Mouse (Mus musculus): ENCODE measurements around the gene Rars2. TPM values are rescaled to one million over a fixed set of nuclear protein-coding genes. Genes with fewer than 3 reads are reported as not detected.
A peak's percentile ranks its signal among the peaks of the same experiment; 100 is the strongest.

The Rars2 gene
- polyA plus RNA-seq, 1 experiment from 2014 or later: 61.8 TPM

DNA sequence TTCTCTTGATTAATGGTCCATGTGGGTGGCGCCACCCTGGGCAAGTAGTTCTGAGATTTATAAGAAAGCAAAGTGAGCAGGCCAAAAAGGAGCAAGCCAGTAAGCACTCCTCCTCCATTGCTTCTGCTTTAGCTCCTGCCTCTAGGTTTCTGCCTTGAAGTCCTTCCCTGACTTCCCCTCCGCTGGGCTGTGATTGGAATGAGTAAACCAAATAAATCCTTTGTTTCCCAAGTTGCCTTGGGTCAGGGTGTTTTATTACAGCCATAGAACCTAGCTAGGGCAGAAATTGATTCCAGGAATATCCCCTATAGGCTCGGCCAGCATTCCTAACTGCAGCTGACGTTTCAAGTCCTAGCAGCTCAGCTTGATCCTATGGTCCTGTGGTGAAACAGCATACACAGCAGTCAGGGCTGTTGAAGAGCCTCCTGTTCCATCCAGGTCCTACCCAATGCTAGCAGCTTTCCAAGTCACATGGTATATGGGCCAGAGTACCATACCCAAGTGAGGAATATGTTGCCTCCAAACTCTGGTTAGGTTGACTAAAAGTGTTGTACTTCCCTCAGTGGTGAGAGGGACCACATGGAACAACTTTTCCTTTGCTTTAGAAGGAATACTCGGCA is 25.1 kb downstream of the Rars2 start:
- H3K4me1 ChIP-seq (ENCODE audit: insufficient read depth): no peaks in the 10 kb centered on the region
- 80% methylated on average over 5 of the region's 5 CpGs for WGBS
- H3K9ac ChIP-seq: no peak overlapping the region
- no peak for ATAC-seq (ENCODE audit: insufficient read depth)
- no peak overlapping the region for H3K4me3 ChIP-seq (ENCODE audit: low read depth, low read length)
- no peak for TF ChIP-seq CTCF (IDR thresholded peaks at IDR 0.05; ENCODE audit: low read depth)
- no peaks in the 10 kb centered on the region for H3K27me3 ChIP-seq (ENCODE audit: insufficient read depth, low read length)
- no peak overlapping the region for H3K27ac ChIP-seq (ENCODE audit: low read depth)
- no peak overlapping the region for H3K4me2 ChIP-seq
- H3K9me3 ChIP-seq (ENCODE audit: low read depth, low read length): no peaks in the 10 kb centered on the region
- peaks cover 36% of the 10 kb centered on the region for H3K36me3 ChIP-seq (ENCODE audit: insufficient read depth)
- DNase-seq: no peak

DNA sequence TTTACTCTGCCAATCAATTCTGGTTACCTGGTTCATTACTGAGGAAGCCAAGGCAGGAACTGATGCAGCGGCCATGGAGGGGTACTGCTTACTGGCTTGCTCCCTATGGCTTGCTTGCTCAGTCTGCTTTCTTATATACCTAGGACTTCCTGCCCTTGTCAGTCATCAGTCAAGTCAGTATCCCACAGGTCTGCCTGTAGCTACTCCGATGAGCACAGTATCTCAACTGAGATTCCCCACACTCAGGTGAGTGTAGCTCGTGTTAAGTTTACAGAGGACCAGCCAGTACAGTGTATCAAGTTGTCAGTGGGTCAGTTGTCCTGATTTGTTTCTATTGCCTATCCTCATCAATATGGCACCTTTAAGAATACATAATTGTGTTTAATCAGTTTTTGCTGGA is 26.0 kb downstream of the Rars2 start:
- no peak overlapping the region for H3K9ac ChIP-seq
- no peaks in the 10 kb centered on the region for H3K27me3 ChIP-seq (ENCODE audit: insufficient read depth, low read length)
- DNase-seq (no peak), ATAC-seq (ENCODE audit: insufficient read depth) (no peak)
- peaks cover 39% of the 10 kb centered on the region for H3K36me3 ChIP-seq (ENCODE audit: insufficient read depth)
- H3K9me3 ChIP-seq (ENCODE audit: low read depth, low read length): no peaks in the 10 kb centered on the region
- 94% methylated on average over 3 of the region's 3 CpGs for WGBS
- H3K4me1 ChIP-seq (ENCODE audit: insufficient read depth): no peaks in the 10 kb centered on the region
- no peak overlapping the region for H3K27ac ChIP-seq (ENCODE audit: low read depth)
- H3K4me2 ChIP-seq: no peak overlapping the region
- TF ChIP-seq CTCF (IDR thresholded peaks at IDR 0.05; ENCODE audit: low read depth): no peak
- H3K4me3 ChIP-seq (ENCODE audit: low read depth, low read length): no peak overlapping the region

DNA sequence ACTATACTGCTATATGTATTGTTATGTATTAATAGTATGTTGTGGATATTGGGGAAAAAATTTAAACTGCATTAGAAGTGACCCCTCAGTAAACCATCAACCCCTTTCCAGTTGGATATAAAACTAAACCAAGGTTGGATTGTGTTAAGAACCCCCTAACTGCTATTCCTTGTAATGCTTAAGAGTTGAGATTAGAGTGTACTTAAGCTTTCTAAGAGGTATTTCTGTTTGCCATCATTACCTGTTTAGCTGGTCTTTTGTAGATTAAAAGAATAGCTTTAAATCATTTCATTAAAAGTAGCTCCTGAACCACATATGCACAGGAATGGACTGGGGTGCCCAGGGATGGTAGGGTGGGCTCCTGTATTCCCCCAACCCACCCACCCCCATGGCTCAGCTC is 30.0 kb downstream of the Rars2 start:
- Histone ChIP-seq H3K27ac (ENCODE audit: low read depth) (no peak overlapping the region), H3K27me3 (ENCODE audit: insufficient read depth, low read length) (no peaks in the 10 kb centered on the region), H3K4me3 (ENCODE audit: low read depth, low read length) (no peak overlapping the region), H3K4me2 (no peak overlapping the region), H3K4me1 (ENCODE audit: insufficient read depth) (no peaks in the 10 kb centered on the region), H3K9ac (no peak overlapping the region), H3K9me3 (ENCODE audit: low read depth, low read length) (no peaks in the 10 kb centered on the region), H3K36me3 (ENCODE audit: insufficient read depth) (peaks cover 59% of the 10 kb centered on the region)
- TF ChIP-seq CTCF (IDR thresholded peaks at IDR 0.05; ENCODE audit: low read depth): no peak
- DNase-seq (no peak), ATAC-seq (ENCODE audit: insufficient read depth) (no peak)

- no peak for ATAC-seq (ENCODE audit: insufficient read depth)
- no peak overlapping the region for H3K9ac ChIP-seq
- no peaks in the 10 kb centered on the region for H3K4me1 ChIP-seq (ENCODE audit: insufficient read depth)
- H3K27ac ChIP-seq (ENCODE audit: low read depth): no peak overlapping the region
- no peaks in the 10 kb centered on the region for H3K27me3 ChIP-seq (ENCODE audit: insufficient read depth, low read length)
- DNase-seq: no peak
- no peak overlapping the region for H3K4me2 ChIP-seq
- peaks cover 66% of the 10 kb centered on the region for H3K36me3 ChIP-seq (ENCODE audit: insufficient read depth)
- no peak overlapping the region for H3K4me3 ChIP-seq (ENCODE audit: low read depth, low read length)
- 93% methylated on average over 7 of the region's 7 CpGs for WGBS
- TF ChIP-seq CTCF (IDR thresholded peaks at IDR 0.05; ENCODE audit: low read depth): no peak
- H3K9me3 ChIP-seq (ENCODE audit: low read depth, low read length): no peaks in the 10 kb centered on the region
Observed at GRCm38 (mm10) chr4:34653179-34653578, 38.4 kb downstream of the Rars2 start.

DNA sequence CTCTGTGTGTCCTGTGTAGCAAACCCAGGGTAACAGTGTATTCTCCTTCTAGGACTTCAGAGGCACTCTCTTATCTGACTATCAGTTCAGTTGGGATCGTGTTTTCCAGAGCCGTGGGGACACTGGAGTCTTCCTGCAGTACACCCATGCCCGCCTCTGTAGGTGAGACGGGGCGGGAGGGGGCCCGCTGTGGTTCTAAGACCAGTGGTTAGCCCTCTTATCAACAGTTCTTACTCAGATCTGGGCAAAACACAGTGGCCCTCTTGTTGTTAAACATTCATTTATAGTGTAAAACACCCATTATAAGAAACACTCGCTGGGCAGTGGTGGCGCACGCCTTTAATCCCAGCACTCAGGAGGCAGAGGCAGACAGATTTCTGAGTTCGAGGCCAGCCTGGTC is 41.3 kb downstream of the Rars2 start:
- DNase-seq: no peak
- Histone ChIP-seq H3K27me3 (ENCODE audit: insufficient read depth, low read length) (no peaks in the 10 kb centered on the region), H3K27ac (ENCODE audit: low read depth) (no peak overlapping the region), H3K36me3 (ENCODE audit: insufficient read depth) (peaks cover 76% of the 10 kb centered on the region), H3K9me3 (ENCODE audit: low read depth, low read length) (no peaks in the 10 kb centered on the region), H3K4me1 (ENCODE audit: insufficient read depth) (no peaks in the 10 kb centered on the region), H3K4me2 (no peak overlapping the region), H3K9ac (no peak overlapping the region), H3K4me3 (ENCODE audit: low read depth, low read length) (no peak overlapping the region)
- 94% methylated on average over 9 of the region's 10 CpGs for WGBS
- no peak for ATAC-seq (ENCODE audit: insufficient read depth)
- TF ChIP-seq CTCF (IDR thresholded peaks at IDR 0.05; ENCODE audit: low read depth): no peak

DNA sequence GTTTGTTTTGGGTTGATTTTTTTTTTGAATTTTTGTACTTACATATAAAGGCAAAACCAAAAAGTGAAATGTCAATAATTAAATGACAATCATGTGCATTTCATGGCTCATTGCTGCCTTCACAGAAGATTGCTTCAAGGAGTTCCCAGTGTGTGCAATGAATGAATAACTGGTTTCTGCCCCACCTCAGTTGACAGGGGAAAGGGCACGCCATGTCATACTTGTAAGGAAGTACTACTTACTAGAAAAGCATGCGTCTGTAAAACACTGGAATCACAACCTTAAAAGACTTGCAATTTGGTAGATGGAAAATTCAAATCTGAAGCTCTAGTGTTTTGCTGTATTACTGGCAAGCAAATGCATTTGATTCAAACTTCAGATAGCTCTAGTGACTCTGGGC is 44.3 kb downstream of the Rars2 start:
- 90% methylated on average over 2 of the region's 2 CpGs for WGBS
- peaks cover 79% of the 10 kb centered on the region for H3K36me3 ChIP-seq (ENCODE audit: insufficient read depth)
- H3K4me3 ChIP-seq (ENCODE audit: low read depth, low read length): no peak overlapping the region
- H3K4me1 ChIP-seq (ENCODE audit: insufficient read depth): no peaks in the 10 kb centered on the region
- DNase-seq (no peak), ATAC-seq (ENCODE audit: insufficient read depth) (no peak)
- H3K9me3 ChIP-seq (ENCODE audit: low read depth, low read length): no peaks in the 10 kb centered on the region
- no peak for TF ChIP-seq CTCF (IDR thresholded peaks at IDR 0.05; ENCODE audit: low read depth)
- no peak overlapping the region for H3K4me2 ChIP-seq
- H3K27me3 ChIP-seq (ENCODE audit: insufficient read depth, low read length): no peaks in the 10 kb centered on the region
- no peak overlapping the region for H3K9ac ChIP-seq
- no peak overlapping the region for H3K27ac ChIP-seq (ENCODE audit: low read depth)

- H3K9ac ChIP-seq: no peak overlapping the region
- H3K4me1 ChIP-seq (ENCODE audit: insufficient read depth): no peaks in the 10 kb centered on the region
- H3K9me3 ChIP-seq (ENCODE audit: low read depth, low read length): no peaks in the 10 kb centered on the region
- no peak for TF ChIP-seq CTCF (IDR thresholded peaks at IDR 0.05; ENCODE audit: low read depth)
- DNase-seq (no peak), ATAC-seq (ENCODE audit: insufficient read depth) (0 out of 2 replicates have a peak, but pooled peaks have one; percentile 35)
- no peak overlapping the region for H3K4me2 ChIP-seq
- no peaks in the 10 kb centered on the region for H3K27me3 ChIP-seq (ENCODE audit: insufficient read depth, low read length)
- H3K36me3 ChIP-seq (ENCODE audit: insufficient read depth): peaks cover 76% of the 10 kb centered on the region
- no peak overlapping the region for H3K4me3 ChIP-seq (ENCODE audit: low read depth, low read length)
- no peak overlapping the region for H3K27ac ChIP-seq (ENCODE audit: low read depth)
- WGBS: 88% methylated on average over 2 of the region's 2 CpGs
Observed at GRCm38 (mm10) chr4:34661514-34661913, 46.8 kb downstream of the Rars2 start.

DNA sequence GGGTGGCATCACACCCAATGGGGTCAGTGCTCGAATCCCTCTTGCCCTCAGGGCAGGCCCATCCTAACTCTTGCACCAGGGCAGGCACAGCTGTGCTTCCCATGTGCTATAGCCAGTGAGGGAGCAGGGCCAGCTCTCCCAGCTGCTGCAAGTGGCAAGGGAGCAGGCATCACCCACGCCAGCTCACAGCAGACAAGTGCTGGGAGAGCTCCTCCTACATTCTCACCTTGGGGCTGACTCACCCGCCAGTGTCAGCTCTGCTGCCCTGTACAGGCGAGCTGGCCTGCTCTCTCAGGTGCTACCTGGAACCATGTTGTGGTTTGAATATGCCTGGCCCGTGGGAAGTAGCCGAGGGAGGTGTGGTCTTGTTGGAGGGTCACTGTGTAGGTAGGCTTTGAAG is 47.2 kb downstream of the Rars2 start:
- H3K4me1 ChIP-seq (ENCODE audit: insufficient read depth): no peaks in the 10 kb centered on the region
- ATAC-seq (ENCODE audit: insufficient read depth) (peak; percentile 41; the same call in 1 of the 2 replicates), DNase-seq (no peak)
- no peak overlapping the region for H3K27ac ChIP-seq (ENCODE audit: low read depth)
- H3K27me3 ChIP-seq (ENCODE audit: insufficient read depth, low read length): no peaks in the 10 kb centered on the region
- no peak overlapping the region for H3K4me3 ChIP-seq (ENCODE audit: low read depth, low read length)
- WGBS: 83% methylated on average over 6 of the region's 6 CpGs
- no peak overlapping the region for H3K9ac ChIP-seq
- no peak for TF ChIP-seq CTCF (IDR thresholded peaks at IDR 0.05; ENCODE audit: low read depth)
- no peak overlapping the region for H3K4me2 ChIP-seq
- peaks cover 76% of the 10 kb centered on the region for H3K36me3 ChIP-seq (ENCODE audit: insufficient read depth)
- H3K9me3 ChIP-seq (ENCODE audit: low read depth, low read length): no peaks in the 10 kb centered on the region
